Mouse (Mus musculus) ES-Bruce4 (cell line): ENCODE measurements around the gene Ccdc63.

Source experiments
- CTCF ChIP-seq: IDR thresholded peaks from one replicate; pipeline ENCODE4 v1.8.1; 2011; ENCODE audit warnings: low read depth, low read length
- EP300 ChIP-seq: IDR thresholded peaks from 2 replicates; pipeline ENCODE4 v1.6.1; 2011; ENCODE audit warnings: low read depth, low read length; ENCODE audit not compliant: insufficient read depth
- POLR2A ChIP-seq: IDR thresholded peaks from one replicate; pipeline ENCODE4 v1.8.1; 2011; ENCODE audit warnings: low read length; ENCODE audit not compliant: insufficient read depth

DNA sequence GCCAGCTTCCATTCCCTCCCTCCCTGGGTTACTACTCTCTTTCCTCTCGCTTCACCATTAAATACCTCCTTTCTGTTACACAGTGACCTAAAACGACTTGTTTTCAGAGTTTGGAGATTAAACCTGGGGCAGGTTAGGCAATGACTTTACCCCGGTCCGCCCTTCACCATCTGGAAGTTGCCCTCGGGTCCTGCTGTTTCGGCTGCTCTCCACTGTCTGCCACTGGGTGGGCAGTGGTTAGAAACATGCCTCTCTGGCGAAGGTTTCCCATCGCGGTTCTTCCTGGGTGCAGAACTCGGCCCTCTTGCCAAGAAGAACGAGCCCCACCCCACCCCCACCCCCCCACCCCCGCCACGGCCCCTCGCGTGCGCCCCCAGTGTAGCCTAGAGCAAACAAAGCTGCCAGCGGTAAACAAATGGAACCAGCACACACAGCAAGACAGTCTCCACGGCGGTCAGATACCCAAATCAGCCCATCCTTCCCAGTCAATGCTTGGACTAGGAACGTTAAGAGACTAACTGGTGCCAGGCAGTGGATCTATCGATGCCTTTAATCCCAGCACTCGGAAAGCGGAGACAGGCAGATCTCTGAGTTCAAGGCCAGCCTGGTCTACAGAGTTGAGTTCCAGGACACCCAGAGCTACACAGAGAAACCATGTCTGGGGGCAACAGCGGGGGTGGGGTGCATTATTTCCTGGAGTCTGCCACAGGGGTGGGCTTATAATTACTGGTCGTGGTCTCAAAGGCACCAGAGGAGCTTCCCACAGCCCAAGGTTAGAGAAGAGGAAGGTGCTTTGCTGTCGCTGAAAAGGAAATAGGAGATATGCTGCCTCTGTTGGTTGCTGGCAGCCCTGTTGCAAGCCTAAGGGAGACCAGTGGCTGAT is 8.2 kb downstream of the Ccdc63 start:
- TF ChIP-seq CTCF (no peak), EP300 (no peak), POLR2A (no peak)
